11 mouse cellular contexts compared by ENCODE assay signal in the genomic region with DNA sequence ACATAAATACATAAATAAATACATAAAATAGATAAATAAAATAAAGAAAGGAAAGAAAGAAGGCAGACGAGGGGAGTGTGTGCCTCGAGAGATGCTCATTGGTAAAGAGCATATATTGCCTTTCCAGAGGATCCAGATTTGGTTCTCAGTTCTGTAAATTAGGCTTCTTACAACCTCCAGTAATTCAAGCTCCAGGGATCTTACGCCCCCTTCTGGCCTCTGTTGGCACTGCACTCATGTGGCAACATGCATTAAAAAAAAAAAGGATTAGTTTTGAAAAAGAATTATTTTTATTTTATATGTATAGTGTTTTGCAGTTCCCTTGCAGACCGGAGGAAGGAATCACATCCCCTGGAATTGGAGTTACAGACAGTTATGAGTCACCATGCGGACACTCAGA. TPM values are rescaled to one million over a fixed set of nuclear protein-coding genes. Genes with fewer than 3 reads are reported as not detected.
DNase-seq lines count a peak whose midpoint lies in the region; ATAC-seq and TF ChIP-seq lines count a peak whose summit lies in the region.
"Had no signal": no experiment of that assay in that cellular context is flagged by ENCODE, and none has a peak within 500 bp of the region (broad histone marks: within the 10 kb centered on the region; RNA-seq: fewer than 3 reads in every experiment).

No protein-coding gene starts in this region.

- no peak overlapping the region for H3K4me3 ChIP-seq in kidney, adult 2 months (ENCODE audit: insufficient read depth, low read depth, low read length)
- H3K4me3 ChIP-seq in kidney, embryonic 16.5 days (ENCODE audit: low read length), result no peak overlapping the region

- DNase-seq in kidney, adult 2 months, result no peak
- peak; percentile 42 for DNase-seq in thymus, postnatal 25 days
- no peak for DNase-seq in thymus, adult 18-20 months
- DNase-seq in adrenal gland, postnatal 25 days, result peak; percentile 49
- no peak for DNase-seq in spleen, adult 12 weeks (ENCODE audit: low spot score)
- DNase-seq: layer of hippocampus, postnatal 36 days had no signal

- TF ChIP-seq POLR2A in kidney, adult 2 months (IDR thresholded peaks at IDR 0.05; ENCODE audit: low read depth, low read length), result no peak

- no peaks in the 10 kb centered on the region for H3K36me3 ChIP-seq in kidney, adult 2 months (ENCODE audit: control insufficient read depth, insufficient read depth, low read length)
- H3K36me3 ChIP-seq in kidney, embryonic 16.5 days (ENCODE audit: insufficient read depth, low read length), result no peaks in the 10 kb centered on the region

- no peak overlapping the region for H3K9ac ChIP-seq in kidney, embryonic 16.5 days (replicated peaks; ENCODE audit: low read length)

- WGBS in kidney, adult 2 months, result 90% methylated on average over 5 of the region's 5 CpGs
- WGBS in kidney, embryonic 16.5 days, result 92% methylated on average over 5 of the region's 5 CpGs

- peaks cover 3% of the 10 kb centered on the region; the same call in 1 of the 2 replicates for H3K4me1 ChIP-seq in kidney, adult 2 months (ENCODE audit: control insufficient read depth, insufficient read depth, low read length)
- H3K4me1 ChIP-seq in kidney, embryonic 16.5 days (ENCODE audit: insufficient read depth, low read length), result peaks cover 13% of the 10 kb centered on the region

- peak; percentile 47 for TF ChIP-seq CTCF in kidney, adult 2 months (conservative IDR thresholded peaks at IDR 0.05; ENCODE audit: insufficient read depth, insufficient read length, low read depth, low read length)

- no peak for ATAC-seq in kidney, embryonic 16.5 days (ENCODE audit: low FRiP score, low TSS enrichment)
- no peak for ATAC-seq in activated CD4-positive, CD25-positive, alpha-beta regulatory T cell, adult 4 months

- H3K4me2 ChIP-seq in kidney, embryonic 16.5 days (replicated peaks; ENCODE audit: low read depth, low read length), result no peak overlapping the region

- peaks cover 6% of the 10 kb centered on the region; the same call in 1 of the 2 replicates for H3K9me3 ChIP-seq in kidney, embryonic 16.5 days (ENCODE audit: low read length)

- no peak overlapping the region for H3K27ac ChIP-seq in kidney, adult 2 months (ENCODE audit: insufficient read depth, low read depth, low read length)
- no peak overlapping the region for H3K27ac ChIP-seq in kidney, embryonic 16.5 days (ENCODE audit: low read length)

- no peaks in the 10 kb centered on the region for H3K27me3 ChIP-seq in kidney, adult 2 months (replicated peaks; ENCODE audit: control insufficient read depth, insufficient read depth, low read length)
- H3K27me3 ChIP-seq in kidney, embryonic 16.5 days (ENCODE audit: insufficient read depth, low read length), result no peaks in the 10 kb centered on the region

RNA-seq across cellular contexts. Expression of a gene that starts 8.8 kb away (rescaled TPM):
- 32.7 and 35.5 TPM in 2 replicates for polyA plus RNA-seq in kidney, adult 2 months (2012; rRNA removed)
- 2.4 and 3.4 TPM in 2 replicates for polyA plus RNA-seq in kidney, embryonic 16.5 days (2015; fragmentation: Nextera tagmentation; extraction: Ambion mirVana)
- 15.6 and 19.9 TPM in 2 replicates for total RNA-seq in adrenal gland, postnatal 25 days (2021)
- polyA plus RNA-seq in activated CD4-positive, CD25-positive, alpha-beta regulatory T cell, adult 4 months (2017; shearing (Covaris generic)), result 10 to 100 TPM; 60.0 to 62.7 TPM

RNA-seq across cellular contexts. Expression of a gene that starts 29.9 kb away (rescaled TPM):
- 3.8 and 4.0 TPM in 2 replicates for polyA plus RNA-seq in kidney, adult 2 months (2012; rRNA removed)
- 11.3 and 11.8 TPM in 2 replicates for polyA plus RNA-seq in kidney, embryonic 16.5 days (2015; fragmentation: Nextera tagmentation; extraction: Ambion mirVana)
- total RNA-seq in adrenal gland, postnatal 25 days (2021), result 3.9 and 6.2 TPM in 2 replicates
- 1 to 10 TPM; 2.2 to 3.6 TPM for polyA plus RNA-seq in activated CD4-positive, CD25-positive, alpha-beta regulatory T cell, adult 4 months (2017; shearing (Covaris generic))

RNA-seq across cellular contexts. Expression of a gene that starts 46.1 kb away (rescaled TPM):
- polyA plus RNA-seq in kidney, adult 2 months (2012; rRNA removed), result 24.9 and 26.4 TPM in 2 replicates
- polyA plus RNA-seq in kidney, embryonic 16.5 days (2015; fragmentation: Nextera tagmentation; extraction: Ambion mirVana), result 5.5 and 6.6 TPM in 2 replicates
- total RNA-seq in adrenal gland, postnatal 25 days (2021), result 72.0 and 75.6 TPM in 2 replicates
- polyA plus RNA-seq in activated CD4-positive, CD25-positive, alpha-beta regulatory T cell, adult 4 months (2017; shearing (Covaris generic)), result 1 to 10 TPM; 3.4 TPM

RNA-seq across cellular contexts. Expression of a gene that starts 46.2 kb away (rescaled TPM):
- 0.09 and 0.22 TPM in 2 replicates for polyA plus RNA-seq in kidney, adult 2 months (2012; rRNA removed)
- polyA plus RNA-seq in kidney, embryonic 16.5 days (2015; fragmentation: Nextera tagmentation; extraction: Ambion mirVana), result 0.27 and 0.82 TPM in 2 replicates
- total RNA-seq in adrenal gland, postnatal 25 days (2021), result not detected in 2 replicates
- polyA plus RNA-seq in activated CD4-positive, CD25-positive, alpha-beta regulatory T cell, adult 4 months (2017; shearing (Covaris generic)), result not detected
- total RNA-seq: megakaryocyte, adult 5-6 weeks; neutrophil, adult 5-6 weeks had no signal

RNA-seq across cellular contexts. Expression of a gene that starts 56.1 kb away (rescaled TPM):
- polyA plus RNA-seq in kidney, adult 2 months (2012; rRNA removed), result not detected in 2 replicates
- polyA plus RNA-seq in kidney, embryonic 16.5 days (2015; fragmentation: Nextera tagmentation; extraction: Ambion mirVana), result not detected in 2 replicates
- not detected in 2 replicates for total RNA-seq in adrenal gland, postnatal 25 days (2021)
- not detected for polyA plus RNA-seq in activated CD4-positive, CD25-positive, alpha-beta regulatory T cell, adult 4 months (2017; shearing (Covaris generic))
- total RNA-seq: megakaryocyte, adult 5-6 weeks; neutrophil, adult 5-6 weeks had no signal
- polyA plus RNA-seq: heart, embryonic 14.5 days had no signal

Comparison
In these comparisons a context has a peak if more than half of its experiments do, and no peak if none do; other contexts are left out.
1. DNase-seq: peak in thymus, postnatal 25 days (single experiment) and adrenal gland, postnatal 25 days (single experiment); none in kidney, adult 2 months (single experiment), thymus, adult 18-20 months (0 of 2) and spleen, adult 12 weeks (single experiment).